Mouse (Mus musculus): ENCODE measurements around the gene Txn1.

The Txn1 gene

GRCm38 (mm10) chr4:57956029-57956960, at the start of gene Txn1:
Gene Txn1, minus strand, starts transcription at chr4:57956411.
- DNase-seq (ENCODE audit: low spot score): peak; percentile 86

- DNase-seq (ENCODE audit: low spot score): no peak
These were observed 47.3 kb upstream of the Txn1 start for GRCm38 (mm10) chr4:58003501-58003900.

GRCm38 (mm10) chr4:57991425-57991824, 35.2 kb upstream of the Txn1 start:
- no peak for DNase-seq (ENCODE audit: low spot score)

DNA sequence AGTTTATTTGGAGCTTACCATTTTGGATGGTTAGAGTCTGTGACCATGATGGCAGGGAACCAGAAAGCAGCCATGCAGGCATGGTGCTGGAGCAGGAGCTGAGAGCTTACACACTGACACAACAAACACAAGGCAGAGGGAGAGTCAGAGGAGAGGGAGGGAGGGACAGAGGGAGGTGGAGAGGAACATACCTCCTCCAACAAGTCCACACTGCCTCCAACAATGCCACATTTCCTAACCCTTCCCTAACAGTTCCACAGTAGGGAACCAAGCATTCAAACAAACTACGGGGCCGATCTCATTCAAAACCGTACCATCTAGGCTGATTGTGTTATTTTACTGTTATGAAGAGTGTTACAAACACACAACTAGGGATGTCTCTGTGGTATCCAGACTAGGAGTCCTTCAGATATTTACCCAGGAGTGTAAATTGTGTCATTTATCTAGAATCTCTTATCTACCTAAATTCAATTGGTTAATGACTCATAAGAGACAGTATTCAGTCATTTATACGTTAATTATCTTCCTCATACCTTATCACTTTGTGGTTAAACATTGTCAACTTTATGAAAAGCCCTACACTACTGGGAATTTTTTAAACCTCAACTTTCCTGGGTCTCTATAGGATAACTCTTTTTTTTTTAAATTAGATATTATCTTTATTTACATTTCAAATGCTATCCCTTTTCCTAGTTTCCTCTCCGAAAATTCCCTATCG, 18.3 kb upstream of the Txn1 start:
- no peak for DNase-seq (ENCODE audit: low spot score)

- no peak for DNase-seq (ENCODE audit: low spot score)
These were observed 17.5 kb upstream of the Txn1 start for GRCm38 (mm10) chr4:57973592-57974268.

GRCm38 (mm10) chr4:57970285-57970684, 14.1 kb upstream of the Txn1 start:
- DNase-seq (ENCODE audit: low spot score): no peak

- no peak for DNase-seq (ENCODE audit: low spot score)
These were observed 11.0 kb upstream of the Txn1 start for GRCm38 (mm10) chr4:57967195-57967594.

DNA sequence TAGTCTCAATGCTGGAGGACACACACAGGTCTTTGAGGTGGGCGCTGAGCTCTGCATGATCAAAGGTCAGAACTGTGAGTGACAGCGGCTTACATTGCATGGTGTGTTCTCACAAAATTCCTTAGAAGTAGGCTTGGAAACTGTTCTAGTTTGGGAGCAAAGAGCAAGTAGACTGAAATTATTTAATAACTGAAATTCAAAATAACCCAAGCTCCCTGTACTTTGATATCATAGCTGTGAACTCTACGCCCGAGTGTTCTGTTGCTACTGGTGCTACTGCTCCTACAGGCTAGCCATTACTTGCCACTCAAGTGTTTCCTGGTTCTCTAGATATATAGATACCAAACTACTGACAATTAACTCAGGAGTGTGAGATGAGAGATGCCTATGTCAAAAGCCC, 9.3 kb upstream of the Txn1 start:
- DNase-seq (ENCODE audit: low spot score): no peak

DNA sequence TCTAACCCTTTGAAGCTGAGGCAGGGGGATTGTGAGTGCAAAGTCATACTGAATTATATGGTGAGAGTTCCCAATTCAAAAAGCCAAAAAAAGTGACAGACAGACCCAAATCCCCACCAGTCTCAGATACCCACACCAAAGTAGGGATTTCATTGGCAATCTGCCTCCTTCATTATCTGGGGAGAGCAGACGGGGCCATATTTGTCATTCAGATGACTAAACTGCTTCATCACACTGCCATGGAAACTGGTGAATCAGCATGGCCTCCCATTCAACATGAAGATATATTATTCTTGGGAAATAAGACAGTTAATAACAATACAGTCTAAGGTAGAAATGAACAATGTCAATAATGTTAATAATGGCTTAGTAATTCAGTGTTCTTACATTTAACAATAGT, 7.9 kb upstream of the Txn1 start:
- no peak for DNase-seq (ENCODE audit: low spot score)

DNA sequence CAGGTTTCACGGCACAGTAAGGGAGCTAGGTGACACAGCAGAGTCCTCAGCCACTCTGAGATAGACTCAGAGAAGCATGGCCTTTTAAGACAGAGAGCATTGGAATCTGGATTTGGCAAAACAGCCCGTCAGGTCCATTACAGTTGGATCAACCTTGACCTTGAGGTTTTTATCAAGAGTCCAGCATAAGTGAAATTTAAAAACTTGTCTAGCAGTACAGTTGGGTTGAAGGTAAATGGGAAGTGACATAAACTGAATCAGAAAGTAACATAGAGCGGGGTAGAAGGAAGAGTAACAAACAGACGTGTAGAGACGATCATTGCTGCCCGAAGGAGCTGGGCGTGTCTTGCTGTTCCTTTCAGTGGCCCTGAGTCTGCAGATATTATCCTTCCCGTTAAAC, 2.8 kb upstream of the Txn1 start:
- DNase-seq (ENCODE audit: low spot score): no peak

DNA sequence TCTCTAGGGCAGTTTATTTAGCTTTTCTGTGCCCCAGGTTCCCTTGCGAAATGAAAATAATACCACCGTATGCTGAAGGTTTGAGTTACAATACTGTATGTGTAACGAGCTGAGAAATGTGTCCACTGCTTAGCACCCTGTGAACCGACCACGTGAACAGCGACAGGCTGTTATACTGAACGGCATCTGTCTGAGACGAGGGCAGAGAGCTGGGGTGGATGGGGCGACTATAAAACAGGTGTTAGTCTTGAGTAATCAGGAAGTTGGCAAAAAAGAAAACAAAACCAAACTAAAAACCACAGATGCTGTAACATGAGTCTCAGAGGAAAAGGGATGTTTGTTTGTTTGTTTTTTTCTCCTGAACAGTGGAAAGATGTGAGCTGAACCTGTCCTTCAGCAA, 1.9 kb upstream of the Txn1 start:
- DNase-seq (ENCODE audit: low spot score): no peak

DNA sequence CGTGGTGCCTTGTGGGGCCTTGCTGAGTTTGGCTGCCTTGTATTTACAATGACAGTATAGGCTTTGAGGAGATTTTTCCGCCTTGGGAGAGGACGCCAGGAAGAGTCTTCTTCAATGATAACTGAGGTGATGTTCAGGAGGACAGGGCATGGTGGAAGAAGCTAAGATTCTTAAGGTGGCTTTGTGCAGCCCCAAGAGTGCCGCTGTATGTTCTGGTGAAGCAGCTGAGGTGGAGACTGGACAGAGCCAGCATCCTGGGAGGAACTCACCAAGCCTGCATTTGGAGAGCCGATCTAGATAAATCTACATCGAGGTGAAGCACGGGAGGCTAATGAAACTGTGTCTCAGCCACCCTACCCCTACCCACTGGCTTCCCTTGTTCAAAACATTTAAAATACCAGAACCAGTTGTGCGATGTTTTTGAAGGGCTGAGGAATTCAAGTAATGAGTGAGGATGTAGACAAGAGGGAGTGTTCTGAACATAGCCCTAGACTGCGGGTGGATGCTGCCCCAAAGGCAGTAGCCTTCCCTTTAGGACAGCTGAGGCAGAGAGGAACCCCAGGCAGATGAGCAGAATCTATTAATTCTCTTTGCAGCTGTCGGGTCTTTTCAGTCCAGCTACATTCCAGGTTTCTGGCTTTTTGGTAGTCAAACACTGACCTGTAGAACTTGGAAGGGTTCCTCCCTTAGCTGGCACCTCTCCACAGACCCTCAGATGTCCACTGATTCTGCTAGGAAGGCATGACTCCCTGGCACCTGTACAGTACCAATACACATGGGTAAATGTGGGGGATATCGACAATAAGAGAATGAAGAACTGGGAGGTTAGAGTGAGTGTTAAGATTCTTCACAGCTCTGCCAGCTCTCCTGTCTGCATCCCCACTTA, 1.2 kb upstream of the Txn1 start:
- no peak for DNase-seq (ENCODE audit: low spot score)

GRCm38 (mm10) chr4:57955544-57955958, 660 bp downstream of the Txn1 start:
- peak; percentile 24 for DNase-seq (ENCODE audit: low spot score)

- DNase-seq (ENCODE audit: low spot score): no peak
These were observed 1.2 kb downstream of the Txn1 start for GRCm38 (mm10) chr4:57954991-57955390.

DNA sequence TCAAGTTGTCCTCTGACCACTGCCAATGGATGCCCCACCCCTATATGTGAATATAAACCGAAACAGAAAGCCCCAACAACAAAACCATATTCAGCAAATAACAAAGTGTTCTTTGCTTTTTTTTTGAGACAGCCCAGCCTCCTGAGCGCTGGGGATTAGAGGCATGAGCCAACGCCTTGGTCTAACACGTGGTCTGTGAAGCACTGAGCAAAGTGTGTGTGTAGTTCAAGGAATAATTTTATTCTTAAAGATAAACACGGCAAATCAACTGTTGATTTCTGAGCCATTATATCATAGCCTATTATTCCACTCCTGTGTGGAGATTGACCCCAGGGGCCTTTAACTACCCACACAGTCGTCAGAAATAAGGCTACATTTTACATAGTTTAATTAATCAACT, 1.6 kb downstream of the Txn1 start:
- DNase-seq (ENCODE audit: low spot score): no peak

DNA sequence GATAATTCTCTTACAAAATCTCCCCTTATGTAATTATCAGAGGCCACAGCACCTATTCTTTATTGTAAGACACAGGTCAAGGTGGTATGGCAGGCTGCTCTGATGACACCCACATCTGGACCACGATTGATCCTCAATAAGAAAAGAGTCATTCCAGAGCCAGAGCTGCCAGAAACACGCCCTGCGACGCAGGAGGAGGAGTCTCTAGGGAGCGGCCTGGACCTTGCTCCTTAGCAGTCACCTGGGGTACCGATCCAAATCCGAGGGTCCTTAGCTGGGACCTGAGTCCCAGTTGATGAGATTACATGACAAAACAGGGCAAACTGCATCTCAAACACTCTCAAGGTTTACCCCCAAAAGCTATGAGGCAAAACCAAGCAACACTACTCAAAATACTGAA, 2.4 kb downstream of the Txn1 start:
- no peak for DNase-seq (ENCODE audit: low spot score)

GRCm38 (mm10) chr4:57952891-57953290, 3.3 kb downstream of the Txn1 start:
- no peak for DNase-seq (ENCODE audit: low spot score)

- DNase-seq (ENCODE audit: low spot score): no peak
These were observed 3.8 kb downstream of the Txn1 start for GRCm38 (mm10) chr4:57952416-57952815.

- no peak for DNase-seq (ENCODE audit: low spot score)
These were observed 6.3 kb downstream of the Txn1 start for GRCm38 (mm10) chr4:57949866-57950265.

- DNase-seq (ENCODE audit: low spot score): no peak
These were observed 8.7 kb downstream of the Txn1 start for GRCm38 (mm10) chr4:57947476-57947875.

DNA sequence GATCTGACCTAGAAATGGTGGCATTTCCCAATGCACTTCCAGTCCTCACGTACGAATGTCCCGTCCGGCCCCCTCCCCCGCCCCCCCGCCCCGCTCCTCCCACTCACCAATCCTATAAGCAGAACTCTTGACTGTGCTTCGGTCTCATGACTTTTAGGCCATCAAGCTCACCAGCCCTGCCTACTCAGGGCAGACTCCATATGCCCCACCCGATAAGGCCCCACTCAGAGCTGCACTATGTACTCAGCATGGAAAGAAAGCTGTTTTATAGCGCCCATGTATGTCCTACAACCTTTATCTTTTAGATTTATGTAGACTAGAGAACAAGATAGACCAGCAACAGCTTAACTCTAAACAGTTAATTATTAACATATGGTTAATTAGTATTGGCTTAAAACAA, 9.2 kb downstream of the Txn1 start:
- no peak for DNase-seq (ENCODE audit: low spot score)

- DNase-seq (ENCODE audit: low spot score): no peak
These were observed 13.3 kb downstream of the Txn1 start for GRCm38 (mm10) chr4:57942892-57943291.
